Mouse (Mus musculus) embryonic facial prominence, embryonic 13.5 days (tissue): ENCODE measurements around the gene Map1a. TPM values are rescaled to one million over a fixed set of nuclear protein-coding genes. Genes with fewer than 3 reads are reported as not detected.

ENCODE experiments used
- ATAC-seq: fragments of 200-750 bp; cut with Nextera tagmentation; 2 replicates; pipeline ENCODE4 v1.8.0; 2017; ENCODE audit warnings: low read depth; ENCODE audit not compliant: insufficient number of reproducible peaks, insufficient read depth, low FRiP score, low TSS enrichment
- H3K27ac ChIP-seq: fragments of 300-500 bp; sonication (generic); 2 replicates; pipeline ENCODE4 v1.5.1; 2015; ENCODE audit warnings: moderate library complexity, mild to moderate bottlenecking, inconsistent platforms
- H3K27me3 ChIP-seq: fragments of 300-500 bp; sonication (generic); 2 replicates; pipeline ENCODE4 v1.6.1; 2015; ENCODE audit warnings: mild to moderate bottlenecking, inconsistent platforms
- H3K36me3 ChIP-seq: fragments of 300-500 bp; sonication (generic); 2 replicates; pipeline ENCODE4 v1.6.1; 2015; ENCODE audit warnings: mild to moderate bottlenecking, inconsistent platforms
- H3K4me1 ChIP-seq: fragments of 300-500 bp; sonication (generic); 2 replicates; pipeline ENCODE4 v1.6.1; 2015; ENCODE audit warnings: inconsistent platforms
- H3K4me2 ChIP-seq: fragments of 300-500 bp; sonication (generic); 2 replicates; pipeline ENCODE4 v1.6.1; 2015; ENCODE audit warnings: moderate library complexity, mild to moderate bottlenecking, inconsistent platforms
- H3K4me3 ChIP-seq: fragments of 300-500 bp; sonication (generic); 2 replicates; pipeline ENCODE4 v1.5.1; 2015; ENCODE audit warnings: mild to moderate bottlenecking, inconsistent platforms
- H3K9ac ChIP-seq: fragments of 300-500 bp; sonication (generic); 2 replicates; pipeline ENCODE4 v1.6.1; 2015; ENCODE audit warnings: mild to moderate bottlenecking, inconsistent platforms
- H3K9me3 ChIP-seq: fragments of 300-500 bp; sonication (generic); 2 replicates; pipeline ENCODE4 v1.6.1; 2016; ENCODE audit warnings: inconsistent platforms
- WGBS: fragments of 180-500 bp; shearing (Covaris S2); methylation state at CpG from one replicate; pipeline ENCODE4 v1.1.7; 2015; ENCODE audit warnings: mixed read lengths; 5-methylcytosine and 5-hydroxymethylcytosine counted together
- polyA plus RNA-seq: library from polyadenylated mRNA; unstranded; fragments of >200 nt; fragmentation: Nextera tagmentation; extraction: Ambion mirVana; gene quantifications from 2 replicates; pipeline ENCODE4 v1.2.1, GENCODE M21; 2015

The Map1a gene
- polyA plus RNA-seq, 1 experiment from 2014 or later, result 4.8 TPM

- 32% methylated on average over 4 of the region's 4 CpGs for WGBS
- Histone ChIP-seq H3K9me3 (no peaks in the 10 kb centered on the region), H3K36me3 (0 out of 2 replicates have a peak, but pooled peaks cover under 1% of the 10 kb centered on the region), H3K27me3 (peaks cover 61% of the 10 kb centered on the region), H3K27ac (no peak overlapping the region), H3K4me2 (peak overlapping the region; percentile 77), H3K9ac (peak overlapping the region; percentile 70), H3K4me1 (peaks cover 49% of the 10 kb centered on the region), H3K4me3 (peak overlapping the region; percentile 54)
- ATAC-seq, result no peak
Observed at GRCm38 (mm10) chr2:121294182-121294581, 4.8 kb downstream of the Map1a start.

DNA sequence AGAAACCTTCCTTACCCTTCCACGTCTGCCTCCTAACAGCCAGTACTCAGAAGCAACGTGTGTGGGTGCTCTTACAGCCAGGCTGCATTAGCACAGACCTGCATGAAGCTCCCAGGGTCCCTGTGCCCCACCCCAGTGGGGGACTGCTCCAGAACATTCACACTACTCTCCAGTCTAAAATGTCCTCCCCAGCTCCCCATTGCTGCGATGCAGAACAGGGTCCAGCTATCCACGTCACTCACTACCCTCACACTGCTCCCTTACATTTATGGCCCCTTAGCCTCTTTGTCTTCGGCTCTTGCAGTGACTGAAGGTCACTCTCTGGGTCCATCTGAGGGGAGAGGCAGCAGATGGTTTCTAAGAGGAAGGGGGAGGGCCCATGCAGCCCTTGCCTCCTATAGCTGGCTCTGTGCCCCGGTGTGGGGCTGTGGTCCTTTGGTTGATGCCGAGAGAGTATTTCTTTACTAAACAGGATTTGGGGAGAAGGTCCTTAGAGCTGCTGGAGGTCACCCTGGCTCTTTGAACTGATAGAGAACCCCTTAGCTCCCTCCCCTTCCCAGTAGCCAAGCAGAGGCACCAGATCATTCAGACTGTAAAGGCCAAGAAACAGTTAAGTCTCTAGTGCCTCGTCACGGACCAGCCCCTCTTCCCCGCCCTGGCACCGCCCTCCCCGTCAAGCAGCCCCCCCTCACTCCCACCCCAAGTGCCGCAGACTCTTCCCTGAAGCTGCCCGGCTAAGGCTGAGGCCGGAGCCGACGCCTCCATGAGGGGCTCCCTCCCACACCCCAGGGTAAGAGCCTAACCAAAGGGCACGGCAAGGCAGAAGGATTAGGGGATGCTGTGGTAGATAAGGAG, 5.6 kb downstream of the Map1a start:
- Histone ChIP-seq H3K4me2 (peak overlapping the region; percentile 77), H3K4me3 (peak overlapping the region; percentile 54), H3K36me3 (peaks cover 6% of the 10 kb centered on the region), H3K27ac (peak overlapping the region; percentile 2; the same call in 1 of the 2 replicates), H3K9me3 (no peaks in the 10 kb centered on the region), H3K27me3 (peaks cover 63% of the 10 kb centered on the region), H3K4me1 (peaks cover 44% of the 10 kb centered on the region), H3K9ac (peak overlapping the region; percentile 70)
- ATAC-seq, result peak; percentile 63
- 1% methylated on average over 18 of the region's 18 CpGs for WGBS

GRCm38 (mm10) chr2:121295608-121296571, 6.5 kb downstream of the Map1a start:
- peaks cover 54% of the 10 kb centered on the region for H3K27me3 ChIP-seq
- peak overlapping the region; percentile 77 for H3K4me2 ChIP-seq
- H3K9me3 ChIP-seq, result no peaks in the 10 kb centered on the region
- peaks cover 8% of the 10 kb centered on the region for H3K36me3 ChIP-seq
- H3K9ac ChIP-seq, result peak overlapping the region; percentile 70
- WGBS, result under 1% methylated on average over 15 of the region's 15 CpGs
- no peak overlapping the region for H3K27ac ChIP-seq
- ATAC-seq, result peak; percentile 4; the same call in 1 of the 2 replicates
- H3K4me3 ChIP-seq, result peak overlapping the region; percentile 54
- H3K4me1 ChIP-seq, result peaks cover 41% of the 10 kb centered on the region

GRCm38 (mm10) chr2:121296754-121297231, 7.4 kb downstream of the Map1a start:
- Histone ChIP-seq H3K4me1 (peaks cover 41% of the 10 kb centered on the region), H3K36me3 (peaks cover 16% of the 10 kb centered on the region), H3K27ac (no peak overlapping the region), H3K9me3 (no peaks in the 10 kb centered on the region), H3K9ac (peak overlapping the region; percentile 33; the same call in 1 of the 2 replicates), H3K4me2 (peak overlapping the region; percentile 77), H3K4me3 (peak overlapping the region; percentile 54), H3K27me3 (peaks cover 49% of the 10 kb centered on the region)
- no peak for ATAC-seq
- 18% methylated on average over 6 of the region's 6 CpGs for WGBS

- H3K9me3 ChIP-seq, result no peaks in the 10 kb centered on the region
- peaks cover 41% of the 10 kb centered on the region for H3K4me1 ChIP-seq
- no peak overlapping the region for H3K27ac ChIP-seq
- H3K4me2 ChIP-seq, result peak overlapping the region; percentile 34
- H3K36me3 ChIP-seq, result peaks cover 23% of the 10 kb centered on the region
- no peak overlapping the region for H3K4me3 ChIP-seq
- H3K27me3 ChIP-seq, result peaks cover 49% of the 10 kb centered on the region
- ATAC-seq, result no peak
- no peak overlapping the region for H3K9ac ChIP-seq
- 7% methylated on average over 9 of the region's 9 CpGs for WGBS
Observed at GRCm38 (mm10) chr2:121297701-121298100, 8.3 kb downstream of the Map1a start.

DNA sequence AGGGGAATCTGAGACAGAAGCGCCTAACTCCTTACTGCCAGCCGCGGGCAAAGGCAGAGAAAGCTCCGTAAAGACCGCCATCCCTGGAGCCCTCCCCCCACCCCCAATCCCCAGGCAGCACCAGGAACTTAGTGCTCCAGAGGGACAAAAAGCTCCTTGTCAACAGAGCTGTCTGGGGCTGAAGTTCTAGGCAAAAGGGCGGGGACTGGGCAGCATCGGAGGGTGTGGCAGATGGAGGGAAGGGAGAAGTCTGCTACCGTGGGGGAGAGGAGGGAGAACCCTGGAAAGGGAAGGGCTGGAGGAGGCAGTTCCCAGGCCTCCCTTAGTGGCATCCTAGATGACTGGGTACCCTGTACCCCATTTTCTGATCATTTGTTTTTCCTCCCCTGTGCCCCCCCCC, 8.7 kb downstream of the Map1a start:
- Histone ChIP-seq H3K36me3 (peaks cover 26% of the 10 kb centered on the region), H3K27me3 (peaks cover 49% of the 10 kb centered on the region)
- WGBS, result 2% methylated on average over 8 of the region's 8 CpGs

GRCm38 (mm10) chr2:121299471-121299870, 10.1 kb downstream of the Map1a start:
- Histone ChIP-seq H3K36me3 (peaks cover 34% of the 10 kb centered on the region), H3K4me3 (no peak overlapping the region), H3K27ac (no peak overlapping the region), H3K9me3 (no peaks in the 10 kb centered on the region), H3K4me1 (peaks cover 34% of the 10 kb centered on the region), H3K9ac (no peak overlapping the region), H3K27me3 (peaks cover 49% of the 10 kb centered on the region), H3K4me2 (no peak overlapping the region)
- ATAC-seq, result no peak
- WGBS, result 90% methylated on average over 17 of the region's 17 CpGs

More for the DNA sequence above, 8.7 kb downstream of the Map1a start:
- no peak for ATAC-seq
- Histone ChIP-seq H3K4me3 (no peak overlapping the region), H3K4me1 (peaks cover 41% of the 10 kb centered on the region), H3K27ac (no peak overlapping the region), H3K9ac (no peak overlapping the region), H3K4me2 (peak overlapping the region; percentile 34), H3K9me3 (no peaks in the 10 kb centered on the region)

DNA sequence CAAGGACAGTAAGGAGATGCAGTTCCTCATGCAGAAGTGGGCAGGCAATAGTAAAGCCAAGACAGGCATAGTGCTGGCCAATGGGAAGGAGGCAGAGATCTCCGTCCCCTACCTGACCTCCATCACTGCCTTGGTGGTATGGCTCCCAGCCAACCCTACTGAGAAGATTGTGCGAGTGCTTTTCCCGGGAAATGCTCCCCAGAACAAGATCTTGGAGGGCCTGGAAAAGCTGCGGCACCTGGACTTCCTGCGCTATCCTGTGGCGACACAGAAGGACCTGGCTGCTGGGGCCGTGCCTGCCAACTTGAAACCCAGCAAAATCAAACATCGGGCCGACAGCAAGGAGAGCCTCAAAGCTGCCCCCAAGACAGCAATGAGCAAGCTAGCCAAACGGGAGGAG, 10.6 kb downstream of the Map1a start:
- Histone ChIP-seq H3K9me3 (no peaks in the 10 kb centered on the region), H3K9ac (no peak overlapping the region), H3K27me3 (peaks cover 49% of the 10 kb centered on the region), H3K36me3 (peaks cover 39% of the 10 kb centered on the region), H3K4me1 (peaks cover 29% of the 10 kb centered on the region), H3K4me2 (no peak overlapping the region), H3K4me3 (no peak overlapping the region), H3K27ac (no peak overlapping the region)
- 87% methylated on average over 10 of the region's 10 CpGs for WGBS
- no peak for ATAC-seq

DNA sequence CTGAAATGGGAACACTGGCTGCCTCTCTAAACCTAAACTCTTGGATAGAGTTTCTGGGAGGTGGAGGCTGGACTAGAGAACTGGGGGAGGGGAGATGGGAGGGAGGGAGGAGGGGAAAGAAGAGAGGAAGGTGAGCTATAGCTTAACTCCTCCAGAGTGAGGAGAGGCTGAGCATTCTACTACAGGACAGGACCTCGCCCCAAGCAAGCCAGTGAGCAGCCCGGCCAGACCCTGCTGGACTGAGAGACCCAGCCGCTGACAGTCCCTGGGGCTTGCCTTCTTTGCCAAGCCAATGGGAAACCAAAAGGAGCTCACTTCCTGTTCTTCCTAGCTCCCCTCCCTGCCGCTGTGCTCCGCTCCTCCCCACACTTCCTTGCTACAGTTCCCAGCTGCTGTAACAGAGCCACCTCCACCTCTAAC, 19.6 kb downstream of the Map1a start:
- WGBS, result 20% methylated on average over 5 of the region's 5 CpGs
- peaks cover 10% of the 10 kb centered on the region for H3K4me1 ChIP-seq
- H3K4me2 ChIP-seq, result peak overlapping the region; percentile 45
- no peak for ATAC-seq
- peaks cover 35% of the 10 kb centered on the region for H3K36me3 ChIP-seq
- no peaks in the 10 kb centered on the region for H3K9me3 ChIP-seq
- H3K4me3 ChIP-seq, result no peak overlapping the region
- 0 out of 2 replicates have a peak overlapping the region, but pooled peaks have one; percentile 21 for H3K9ac ChIP-seq
- H3K27ac ChIP-seq, result no peak overlapping the region; the same call in 1 of the 2 replicates
- H3K27me3 ChIP-seq, result peaks cover 7% of the 10 kb centered on the region; the same call in 1 of the 2 replicates

- WGBS, result 77% methylated on average over 8 of the region's 8 CpGs
- Histone ChIP-seq H3K27me3 (no peaks in the 10 kb centered on the region), H3K36me3 (peaks cover 7% of the 10 kb centered on the region; the same call in 1 of the 2 replicates), H3K9me3 (no peaks in the 10 kb centered on the region), H3K4me3 (no peak overlapping the region), H3K4me2 (no peak overlapping the region), H3K9ac (no peak overlapping the region), H3K4me1 (no peaks in the 10 kb centered on the region), H3K27ac (no peak overlapping the region)
- ATAC-seq, result no peak
Observed at GRCm38 (mm10) chr2:121316278-121316677, 26.9 kb downstream of the Map1a start.

DNA sequence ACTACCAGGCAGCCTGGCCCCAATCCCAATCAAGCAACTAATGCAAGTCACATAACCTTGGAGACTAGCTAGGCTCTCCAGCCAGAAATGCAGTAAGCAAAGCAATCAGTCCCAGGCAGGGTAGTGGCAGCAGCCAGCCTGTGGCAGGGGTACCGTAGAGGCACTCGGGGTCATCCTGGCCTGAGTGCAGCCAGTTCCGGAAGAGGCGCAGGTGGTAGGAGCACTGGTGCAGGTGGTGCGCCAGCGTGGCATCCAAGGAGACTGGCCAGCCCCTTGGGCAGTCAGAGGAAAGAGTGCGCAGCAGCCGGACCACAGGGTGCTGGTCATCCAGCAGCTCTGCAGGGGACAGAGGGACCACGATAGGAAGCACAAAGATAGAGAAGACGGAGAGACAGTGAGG, 33.6 kb downstream of the Map1a start:
- Histone ChIP-seq H3K9me3 (no peaks in the 10 kb centered on the region), H3K36me3 (peaks cover 3% of the 10 kb centered on the region; the same call in 1 of the 2 replicates), H3K4me1 (no peaks in the 10 kb centered on the region), H3K27ac (no peak overlapping the region), H3K9ac (no peak overlapping the region), H3K27me3 (no peaks in the 10 kb centered on the region), H3K4me2 (no peak overlapping the region), H3K4me3 (no peak overlapping the region)
- ATAC-seq, result no peak
- WGBS, result 89% methylated on average over 10 of the region's 10 CpGs
